Mouse (Mus musculus): ENCODE measurements at regions not wholly inside any gene's neighbourhood (a gene's known extent, or its start where the extent isn't known, plus 50 kb on each side); places are given as distances from the start of the nearest gene placed in this dataset.

GRCm38 (mm10) chr4:10197245-10197943 lies 676.9 kb upstream of the 2610301B20Rik start:
- TF ChIP-seq POLR2A (IDR thresholded peaks at IDR 0.05; ENCODE audit: low read depth, low read length) (no peak), NRF1 (IDR thresholded peaks at IDR 0.05; ENCODE audit: low read depth, low read length) (no peak), CTCF (conservative IDR thresholded peaks at IDR 0.05 in 1 of 2, IDR thresholded peaks at IDR 0.05 in 1 of 2; ENCODE audit: low read depth in 2 of 2, low read length in 2 of 2) (no peak), RAD21 (IDR thresholded peaks at IDR 0.05; ENCODE audit: low read depth, low read length) (no peak), IRF4 (IDR thresholded peaks at IDR 0.05; ENCODE audit: low read depth, low read length) (no peak)
